Mouse (Mus musculus): ENCODE data around the gene Erich3.

DNA sequence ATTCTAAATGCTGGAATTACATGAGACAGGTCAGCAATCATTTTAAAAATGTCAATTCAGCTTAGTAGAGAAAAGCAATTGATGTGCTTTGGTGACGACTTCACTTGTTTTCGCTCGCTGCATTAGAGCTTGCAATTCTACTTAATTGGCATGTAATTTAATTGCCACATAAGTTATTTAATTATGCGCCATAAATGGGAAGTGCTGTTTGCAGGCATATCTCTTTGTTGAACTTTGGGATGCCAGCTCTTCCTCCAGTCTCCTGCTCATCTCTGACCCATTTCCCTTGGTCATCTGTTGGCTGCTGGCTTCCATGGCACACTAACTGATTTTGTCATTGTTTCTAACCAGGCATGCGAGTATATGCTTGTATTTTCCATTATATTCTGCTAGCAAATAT lies 30.6 kb upstream of the Erich3 start:
- TF ChIP-seq CTCF (IDR thresholded peaks at IDR 0.05; ENCODE audit: extremely low read depth, insufficient read depth, insufficient read length, insufficient replicate concordance) (no peak), POLR2A (IDR thresholded peaks at IDR 0.05; ENCODE audit: low read depth, low read length) (no peak)
